Mouse (Mus musculus): Measurements from ENCODE around the gene Cnga3. TPM values are rescaled to one million over a fixed set of nuclear protein-coding genes. Genes with fewer than 3 reads are reported as not detected.

Gene Cnga3
- polyA plus RNA-seq, 1 experiment from 2014 or later: 0.32 TPM

DNA sequence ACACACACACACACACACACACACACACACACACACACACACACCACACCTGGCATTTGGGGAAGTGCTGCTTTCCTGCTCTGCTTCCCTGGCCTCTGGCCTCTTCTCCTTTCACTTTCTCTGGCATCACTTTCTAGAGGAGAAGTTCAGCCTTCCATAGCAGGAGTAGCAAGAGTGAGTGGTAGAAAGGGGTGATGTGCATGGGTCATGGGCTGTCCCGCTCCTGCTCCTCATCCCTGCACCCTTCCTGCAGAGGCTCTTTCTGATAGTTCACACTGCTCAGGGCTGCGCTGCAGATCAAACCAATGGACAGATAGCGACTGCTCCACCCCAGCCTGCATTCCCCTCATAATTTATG, 94.5 kb downstream of the Cnga3 start:
- Histone ChIP-seq H3K4me3 (replicated peaks; ENCODE audit: low read depth, low read length) (no peak overlapping the region), H3K36me3 (ENCODE audit: control insufficient read depth, insufficient read depth, low read length) (no peaks in the 10 kb centered on the region), H3K4me1 (ENCODE audit: control insufficient read depth, insufficient read depth, low read length) (no peaks in the 10 kb centered on the region), H3K9me3 (ENCODE audit: control insufficient read depth, low read length) (no peaks in the 10 kb centered on the region), H3K27ac (replicated peaks; ENCODE audit: low read depth, low read length) (no peak overlapping the region), H3K4me2 (ENCODE audit: low read length) (no peak overlapping the region), H3K9ac (replicated peaks; ENCODE audit: low read length) (no peak overlapping the region), H3K27me3 (ENCODE audit: control insufficient read depth, insufficient read depth, low read length) (no peaks in the 10 kb centered on the region)
- ATAC-seq (ENCODE audit: low FRiP score, low TSS enrichment) (no peak), DNase-seq (no peak)
- 95% methylated on average over 3 of the region's 3 CpGs for WGBS

DNA sequence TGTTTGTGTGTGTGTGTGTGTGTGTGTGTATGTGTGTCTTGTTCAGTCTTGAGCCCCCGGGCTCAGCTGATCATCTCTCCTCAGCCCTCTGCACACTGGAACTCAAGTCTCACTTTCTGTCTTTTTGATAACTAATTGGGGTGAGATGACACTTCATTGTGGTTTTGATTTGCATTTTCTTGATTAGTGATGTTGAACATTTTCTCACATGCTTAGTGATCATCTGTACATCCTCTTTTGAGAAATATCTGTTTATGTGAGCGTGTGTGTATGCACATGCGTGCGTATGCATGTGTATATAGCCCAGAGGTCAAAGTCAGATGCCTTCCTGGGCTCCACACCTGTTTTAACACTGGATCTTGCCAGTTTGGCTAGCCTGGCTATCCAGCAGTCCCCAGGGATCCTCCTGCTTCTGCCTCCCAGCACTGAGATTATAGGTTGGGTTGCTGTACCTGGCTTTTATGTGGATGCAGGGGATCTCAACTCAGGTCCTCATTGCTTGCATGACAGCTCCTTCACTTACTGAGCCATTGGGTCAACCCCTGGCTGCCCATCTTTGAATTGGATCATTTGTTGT, 95.8 kb downstream of the Cnga3 start:
- peaks cover 5% of the 10 kb centered on the region; the same call in 1 of the 2 replicates for H3K4me1 ChIP-seq (ENCODE audit: control insufficient read depth, insufficient read depth, low read length)
- 99% methylated on average over 4 of the region's 4 CpGs for WGBS
- no peak overlapping the region for H3K4me2 ChIP-seq (ENCODE audit: low read length)
- no peaks in the 10 kb centered on the region for H3K27me3 ChIP-seq (ENCODE audit: control insufficient read depth, insufficient read depth, low read length)
- DNase-seq (no peak), ATAC-seq (ENCODE audit: low FRiP score, low TSS enrichment) (no peak)
- no peaks in the 10 kb centered on the region for H3K9me3 ChIP-seq (ENCODE audit: control insufficient read depth, low read length)
- no peak overlapping the region for H3K9ac ChIP-seq (replicated peaks; ENCODE audit: low read length)
- no peaks in the 10 kb centered on the region for H3K36me3 ChIP-seq (ENCODE audit: control insufficient read depth, insufficient read depth, low read length)
- H3K4me3 ChIP-seq (replicated peaks; ENCODE audit: low read depth, low read length): no peak overlapping the region
- H3K27ac ChIP-seq (replicated peaks; ENCODE audit: low read depth, low read length): no peak overlapping the region

Other genes starting within 250 kb of the Cnga3 start
- 0.34 and 0.54 TPM in 2 replicates for gene Vwa3b, start 187.8 kb upstream of the Cnga3 start, polyA plus RNA-seq (2014; fragmentation: Nextera tagmentation; extraction: Ambion mirVana)
- 68.1 and 83.4 TPM in 2 replicates for gene Inpp4a, start 85.4 kb downstream of the Cnga3 start, polyA plus RNA-seq (2014; fragmentation: Nextera tagmentation; extraction: Ambion mirVana)
- 59.4 and 73.9 TPM in 2 replicates for gene Coa5, start 215.7 kb downstream of the Cnga3 start, polyA plus RNA-seq (2014; fragmentation: Nextera tagmentation; extraction: Ambion mirVana)
- 130 and 137 TPM in 2 replicates for gene Unc50, start 215.7 kb downstream of the Cnga3 start, polyA plus RNA-seq (2014; fragmentation: Nextera tagmentation; extraction: Ambion mirVana)